Mouse (Mus musculus) kidney, adult 2 months (tissue): ENCODE results near the gene Ghrhr. TPM values are rescaled to one million over a fixed set of nuclear protein-coding genes. Genes with fewer than 3 reads are reported as not detected.

Source experiments
- DNase-seq: peaks from one replicate; pipeline ENCODE4 v3.0.0; 2021
- H3K27ac ChIP-seq: fragments of 200-500 bp; 2 replicates; pipeline ENCODE4 v1.5.1; 2012; ENCODE audit warnings: low read depth, low read length, control low read depth, inconsistent platforms; ENCODE audit not compliant: insufficient read depth
- H3K27me3 ChIP-seq: fragments of 200-500 bp; replicated peaks from 2 replicates; pipeline ENCODE4 v1.6.1; 2012; ENCODE audit warnings: mild to moderate bottlenecking, moderate library complexity, low read length, inconsistent platforms; ENCODE audit not compliant: control insufficient read depth, insufficient read depth
- H3K36me3 ChIP-seq: fragments of 200-500 bp; 2 replicates; pipeline ENCODE4 v1.6.1; 2012; ENCODE audit warnings: mild to moderate bottlenecking, moderate library complexity, low read length, inconsistent platforms; ENCODE audit not compliant: control insufficient read depth, insufficient read depth
- H3K4me1 ChIP-seq: fragments of 200-500 bp; 2 replicates; pipeline ENCODE4 v1.6.1; 2011; ENCODE audit warnings: low read length; ENCODE audit not compliant: control insufficient read depth, insufficient read depth
- H3K4me3 ChIP-seq: fragments of 200-500 bp; 2 replicates; pipeline ENCODE4 v1.5.1; 2011; ENCODE audit warnings: mild to moderate bottlenecking, low read depth, low read length, control low read depth; ENCODE audit not compliant: insufficient read depth
- CTCF ChIP-seq: fragments of 200-500 bp; conservative IDR thresholded peaks from 2 replicates; pipeline ENCODE4 v1.5.1; 2011; ENCODE audit warnings: low read depth, mild to moderate bottlenecking, control low read depth, low read length, moderate library complexity, mixed read lengths; ENCODE audit not compliant: insufficient read depth, insufficient read length
- POLR2A ChIP-seq: fragments of 200-500 bp; IDR thresholded peaks from one replicate; pipeline ENCODE4 v1.6.1; 2011; ENCODE audit warnings: low read depth, low read length, control low read depth
- WGBS: fragments of 180-500 bp; shearing (Covaris S2); methylation state at CpG from one replicate; pipeline ENCODE4 v1.1.7; 2018; 5-methylcytosine and 5-hydroxymethylcytosine counted together
- polyA plus RNA-seq: library from polyadenylated mRNA; depleted of rRNA; stranded (reverse); fragments of >200 nt; gene quantifications from 2 replicates; pipeline ENCODE4 v1.2.3, GENCODE M21; 2012

Gene Ghrhr
- polyA plus RNA-seq, 1 experiment: 0.36 TPM

DNA sequence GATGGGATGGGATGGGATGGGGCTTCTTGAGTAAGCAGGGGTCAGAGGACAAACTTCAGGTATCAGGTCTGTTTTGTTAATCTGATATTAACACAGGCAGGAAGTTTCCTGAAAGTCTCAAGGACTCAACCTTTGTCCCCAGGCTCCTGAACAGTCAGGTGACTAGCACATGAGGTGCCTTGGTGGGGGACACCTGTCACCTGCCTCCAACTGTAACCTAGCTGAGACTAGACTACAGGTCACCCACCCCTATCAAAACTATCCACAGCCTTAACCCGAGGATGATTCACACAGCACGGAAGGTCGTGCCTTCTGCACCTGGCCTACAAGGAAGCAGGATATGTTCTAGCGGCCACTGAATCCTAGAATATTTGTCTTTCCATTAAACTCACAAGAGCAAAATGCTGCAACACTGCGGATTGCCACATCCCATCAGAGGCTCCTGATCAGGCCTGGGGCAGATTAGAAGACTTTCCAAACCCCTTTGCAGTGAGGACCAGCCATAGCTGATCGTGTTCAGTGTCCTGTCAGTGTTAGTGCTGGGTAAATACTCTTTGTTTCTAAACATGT is 25.6 kb upstream of the Ghrhr start:
- Histone ChIP-seq H3K27me3 (no peaks in the 10 kb centered on the region), H3K27ac (no peak overlapping the region)
- TF ChIP-seq POLR2A: no peak
- no peak for TF ChIP-seq CTCF

DNA sequence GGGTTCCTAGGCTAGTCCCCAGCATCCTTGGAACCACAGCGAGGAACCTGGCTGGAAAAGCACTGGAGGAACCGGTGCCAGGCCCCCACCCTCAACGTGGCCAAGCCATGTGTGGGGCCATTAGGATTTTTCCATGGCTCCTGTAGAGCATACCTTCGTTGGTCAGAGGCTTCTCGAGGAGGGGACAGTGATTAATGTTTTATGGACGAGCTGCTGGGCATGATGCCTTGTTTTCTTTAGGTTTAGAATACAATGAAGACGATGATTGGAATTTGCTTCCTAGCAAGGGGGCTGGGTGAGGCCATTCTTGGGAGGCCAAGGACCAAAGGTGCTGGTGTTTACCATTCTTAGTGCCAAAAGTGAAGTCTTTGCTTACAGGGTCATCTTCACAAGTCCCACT is 24.4 kb upstream of the Ghrhr start:
- no peak overlapping the region for H3K4me3 ChIP-seq
- DNase-seq: peak; percentile 68
- TF ChIP-seq CTCF (no peak), POLR2A (no peak)
- H3K27me3 ChIP-seq: no peaks in the 10 kb centered on the region
- no peaks in the 10 kb centered on the region for H3K36me3 ChIP-seq
- H3K4me1 ChIP-seq: 0 out of 2 replicates have a peak, but pooled peaks cover 3% of the 10 kb centered on the region
- no peak overlapping the region for H3K27ac ChIP-seq
- WGBS: 46% methylated on average over 7 of the region's 7 CpGs

More for the DNA sequence above, 25.6 kb upstream of the Ghrhr start:
- Histone ChIP-seq H3K36me3 (peaks cover 2% of the 10 kb centered on the region; the same call in 1 of the 2 replicates), H3K4me3 (no peak overlapping the region), H3K4me1 (0 out of 2 replicates have a peak, but pooled peaks cover 3% of the 10 kb centered on the region)
- peak; percentile 56 for DNase-seq
- 77% methylated on average over 6 of the region's 6 CpGs for WGBS

DNA sequence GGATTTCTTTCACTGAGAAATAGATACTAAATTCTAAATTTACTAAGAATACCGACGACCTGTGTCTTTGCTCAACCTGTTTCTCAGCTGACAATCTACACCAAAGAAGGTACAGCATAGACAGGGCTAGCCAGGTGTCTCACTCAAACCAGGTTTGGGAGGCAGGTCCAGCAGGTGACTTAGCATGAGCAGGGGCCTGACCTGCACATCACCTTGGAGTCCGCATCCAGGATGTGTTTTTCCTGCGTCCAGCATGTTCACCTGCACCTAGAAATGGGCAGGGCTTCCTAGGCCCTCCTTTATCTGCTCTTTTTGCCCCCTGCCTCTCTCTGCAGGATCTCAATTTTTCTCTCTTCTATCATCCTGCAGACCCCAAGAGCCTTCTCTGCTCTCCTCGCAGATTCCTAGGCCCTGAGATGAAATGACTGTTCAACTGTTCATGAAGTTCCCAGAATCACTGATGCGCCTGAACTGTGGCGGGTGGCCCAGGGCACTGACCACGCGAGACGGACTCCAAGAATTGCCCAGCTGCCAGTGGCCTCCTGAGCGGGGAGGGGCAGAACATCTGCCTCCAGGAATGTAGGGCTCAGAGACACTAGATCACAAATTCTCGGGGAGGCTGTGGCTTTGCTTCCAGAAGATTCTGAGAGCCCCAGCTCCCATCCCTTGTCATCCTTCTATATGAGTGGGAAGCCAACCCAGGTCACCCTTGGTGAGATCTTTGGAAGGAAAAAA is 22.2 kb upstream of the Ghrhr start:
- no peak overlapping the region for H3K27ac ChIP-seq
- peak; percentile 79 for DNase-seq
- H3K27me3 ChIP-seq: no peaks in the 10 kb centered on the region
- 66% methylated on average over 12 of the region's 12 CpGs for WGBS
- no peak overlapping the region for H3K4me3 ChIP-seq
- TF ChIP-seq CTCF (no peak), POLR2A (no peak)
- 0 out of 2 replicates have a peak, but pooled peaks cover 3% of the 10 kb centered on the region for H3K4me1 ChIP-seq
- no peaks in the 10 kb centered on the region for H3K36me3 ChIP-seq

DNA sequence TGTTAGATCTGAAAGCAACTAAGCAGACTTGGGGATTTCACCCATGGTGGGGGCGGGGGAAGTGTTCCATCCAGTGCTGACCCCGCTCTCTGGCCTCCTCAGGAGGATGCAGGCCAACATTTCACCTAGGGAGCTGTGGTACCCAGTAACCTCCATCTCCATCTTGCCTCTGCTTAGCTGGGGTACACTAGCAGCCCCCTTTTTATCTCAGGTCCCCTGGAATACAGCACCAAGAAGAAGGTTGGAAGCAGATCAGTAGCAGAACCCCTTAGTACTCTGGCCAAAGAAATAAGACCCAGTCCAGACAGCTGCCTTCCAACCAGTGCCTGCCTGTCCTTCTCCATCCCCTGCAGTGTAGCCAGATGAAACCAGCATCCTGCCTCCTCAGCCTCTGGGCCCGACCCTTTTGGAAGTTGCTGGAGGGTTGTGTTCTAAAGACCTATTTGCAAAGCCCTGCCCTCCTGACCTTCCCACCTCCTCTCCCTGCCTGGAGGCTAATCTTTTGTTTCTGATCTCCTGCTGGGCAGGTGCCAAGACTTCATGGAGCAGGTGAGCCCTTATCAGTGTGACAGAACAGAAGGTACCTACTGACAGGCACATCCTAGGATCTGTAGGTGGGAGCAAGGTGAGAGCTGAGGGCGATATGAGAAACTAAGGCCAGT is 21.5 kb upstream of the Ghrhr start:
- no peak overlapping the region for H3K4me3 ChIP-seq
- 0 out of 2 replicates have a peak, but pooled peaks cover 3% of the 10 kb centered on the region for H3K4me1 ChIP-seq
- 79% methylated on average over 4 of the region's 4 CpGs for WGBS
- no peaks in the 10 kb centered on the region for H3K36me3 ChIP-seq
- no peak for DNase-seq
- H3K27me3 ChIP-seq: no peaks in the 10 kb centered on the region
- TF ChIP-seq POLR2A (no peak), CTCF (no peak)
- no peak overlapping the region for H3K27ac ChIP-seq

DNA sequence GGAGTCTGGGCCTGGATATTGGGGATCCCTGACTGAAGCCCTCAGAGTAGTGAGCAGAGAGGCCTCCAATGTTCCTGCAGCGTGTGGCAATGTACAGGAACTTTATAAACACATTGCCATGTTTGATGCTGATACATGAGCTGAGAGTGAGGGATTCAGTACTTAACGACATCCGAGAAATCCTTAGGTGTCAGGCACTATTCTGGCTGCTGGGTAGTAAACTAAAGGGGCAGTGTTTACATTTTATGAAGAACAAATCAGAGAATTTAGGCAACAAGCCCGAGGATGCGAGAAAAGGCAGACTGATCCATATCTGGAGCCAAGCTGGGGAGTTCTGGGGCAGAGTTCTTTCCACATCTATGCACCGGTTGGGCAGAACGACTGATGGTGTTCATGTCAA is 20.5 kb upstream of the Ghrhr start:
- H3K27ac ChIP-seq: no peak overlapping the region
- 0 out of 2 replicates have a peak, but pooled peaks cover 3% of the 10 kb centered on the region for H3K4me1 ChIP-seq
- no peaks in the 10 kb centered on the region for H3K36me3 ChIP-seq
- 79% methylated on average over 7 of the region's 7 CpGs for WGBS
- no peaks in the 10 kb centered on the region for H3K27me3 ChIP-seq
- H3K4me3 ChIP-seq: no peak overlapping the region
- TF ChIP-seq CTCF (no peak), POLR2A (no peak)
- no peak for DNase-seq

DNA sequence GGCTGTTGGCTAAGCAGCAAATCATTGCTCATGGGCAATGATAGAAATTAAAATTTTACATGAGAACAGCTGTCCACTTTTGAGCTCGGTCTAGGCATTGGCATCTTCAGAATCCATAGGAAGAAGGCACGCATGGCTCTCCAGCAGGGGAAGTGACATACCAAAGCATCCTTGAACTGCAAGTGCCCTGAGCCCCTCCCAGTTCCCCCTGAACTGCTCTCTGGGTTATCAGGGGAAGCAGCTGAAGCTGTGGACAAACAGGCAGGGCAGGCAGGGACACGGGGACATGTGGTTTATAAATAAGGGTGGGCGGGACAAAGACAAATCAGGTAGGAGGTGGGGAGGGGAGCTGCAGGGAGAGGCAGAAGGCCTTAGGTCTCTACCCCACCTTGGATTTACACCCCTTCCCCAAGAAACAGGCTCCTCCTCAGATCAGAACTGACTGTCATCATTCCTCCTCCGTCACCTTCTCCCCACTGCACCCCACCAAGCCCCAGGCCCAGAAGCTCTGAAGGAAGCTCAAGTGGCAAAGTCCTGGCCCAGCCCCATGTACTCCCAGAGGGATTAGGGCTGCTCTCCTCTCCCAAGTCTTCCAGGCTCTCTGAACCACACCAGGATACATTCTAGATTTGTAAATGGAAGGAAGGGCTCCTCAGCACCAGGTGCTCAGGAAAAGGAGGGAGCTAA is 19.9 kb upstream of the Ghrhr start:
- Histone ChIP-seq H3K36me3 (no peaks in the 10 kb centered on the region), H3K4me1 (0 out of 2 replicates have a peak, but pooled peaks cover 3% of the 10 kb centered on the region), H3K27me3 (no peaks in the 10 kb centered on the region), H3K4me3 (no peak overlapping the region), H3K27ac (no peak overlapping the region)
- TF ChIP-seq CTCF: no peak
- no peak for TF ChIP-seq POLR2A
- peak; percentile 3 for DNase-seq
- 60% methylated on average over 5 of the region's 5 CpGs for WGBS
